Mouse (Mus musculus): ENCODE data around the gene Gm37240. TPM values are rescaled to one million over a fixed set of nuclear protein-coding genes. Genes with fewer than 3 reads are reported as not detected.
A peak's percentile ranks its signal among the peaks of the same experiment; 100 is the strongest.

Gene Gm37240
- polyA plus RNA-seq, 1 experiment from 2014 or later = 0.16 TPM

DNA sequence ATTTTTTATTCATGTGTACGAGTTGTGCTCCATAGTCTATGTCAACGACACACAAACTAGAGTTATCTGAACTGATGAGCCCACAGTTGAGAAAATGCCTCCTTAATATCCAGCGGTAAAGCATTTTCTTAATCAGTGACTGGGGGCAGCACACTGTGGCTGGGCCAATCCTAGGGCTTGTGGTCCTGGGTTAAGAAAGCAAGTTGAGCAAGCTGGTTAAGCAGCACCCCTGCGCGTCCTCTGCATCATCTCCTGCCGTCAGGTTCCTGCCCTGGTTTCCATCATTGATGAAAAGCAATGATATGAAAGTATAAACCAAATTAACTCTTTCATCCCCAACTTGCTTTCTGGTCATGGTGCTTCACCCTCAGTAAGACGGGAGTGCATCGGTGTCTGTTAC, 1394.7 kb downstream of the Gm37240 start:
- no peak overlapping the region for H3K27ac ChIP-seq
- H3K4me3 ChIP-seq (replicated peaks) = no peak overlapping the region
- no peaks in the 10 kb centered on the region for H3K36me3 ChIP-seq
- no peaks in the 10 kb centered on the region for H3K27me3 ChIP-seq
- no peak overlapping the region for H3K4me2 ChIP-seq (replicated peaks)
- no peaks in the 10 kb centered on the region for H3K9me3 ChIP-seq
- H3K9ac ChIP-seq (replicated peaks) = no peak overlapping the region
- 0 out of 2 replicates have a peak, but pooled peaks cover 8% of the 10 kb centered on the region for H3K4me1 ChIP-seq (replicated peaks)
- no peak for ATAC-seq
- WGBS = 95% methylated on average over 8 of the region's 8 CpGs

DNA sequence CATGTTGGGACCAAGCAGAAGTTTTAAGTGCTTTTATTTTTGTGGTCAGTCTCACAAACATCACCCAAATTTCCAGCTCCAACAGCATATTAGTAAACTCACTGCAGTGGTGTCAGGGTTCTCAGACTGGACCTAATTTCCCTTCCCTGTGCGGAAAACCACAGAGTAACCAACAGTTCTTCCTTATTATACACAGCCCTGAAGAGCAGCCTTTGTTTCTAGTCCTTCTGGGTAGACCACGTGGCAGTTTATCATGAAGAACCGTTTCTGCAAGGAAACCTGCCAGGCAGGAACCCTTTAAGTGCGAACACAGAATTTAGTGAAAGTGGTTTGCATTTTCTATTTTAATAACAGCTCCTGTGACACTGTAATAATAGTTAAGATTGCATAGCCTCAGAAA, 1395.2 kb downstream of the Gm37240 start:
- 93% methylated on average over 4 of the region's 4 CpGs for WGBS
- no peaks in the 10 kb centered on the region for H3K36me3 ChIP-seq
- H3K4me3 ChIP-seq (replicated peaks) = no peak overlapping the region
- H3K4me2 ChIP-seq (replicated peaks) = no peak overlapping the region
- 0 out of 2 replicates have a peak, but pooled peaks cover 8% of the 10 kb centered on the region for H3K4me1 ChIP-seq (replicated peaks)
- no peaks in the 10 kb centered on the region for H3K9me3 ChIP-seq
- no peaks in the 10 kb centered on the region for H3K27me3 ChIP-seq
- no peak overlapping the region for H3K27ac ChIP-seq
- ATAC-seq = no peak
- no peak overlapping the region for H3K9ac ChIP-seq (replicated peaks)

DNA sequence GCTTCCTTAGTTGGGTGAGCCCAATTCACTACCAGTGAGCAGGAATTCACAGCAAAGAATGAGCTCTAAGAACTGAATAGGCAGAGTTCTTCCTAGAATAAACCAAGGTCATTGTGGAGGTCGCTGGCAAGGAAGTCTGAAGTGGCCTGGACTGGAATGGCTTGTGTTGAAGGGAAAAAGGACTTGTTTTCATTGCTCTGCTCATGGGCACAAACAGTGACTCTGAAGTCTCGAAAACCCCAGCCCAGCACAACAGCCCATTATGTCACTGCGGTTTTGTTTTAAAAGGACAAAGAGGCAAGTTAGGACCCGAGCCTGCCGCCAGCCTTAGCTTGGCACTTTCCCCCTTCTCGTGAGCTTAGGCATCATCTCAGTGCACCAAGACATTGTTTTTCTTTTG, 1398.6 kb downstream of the Gm37240 start:
- Histone ChIP-seq H3K27me3 (no peaks in the 10 kb centered on the region), H3K4me2 (replicated peaks) (no peak overlapping the region), H3K9ac (replicated peaks) (no peak overlapping the region), H3K4me3 (replicated peaks) (no peak overlapping the region), H3K9me3 (no peaks in the 10 kb centered on the region), H3K4me1 (replicated peaks) (0 out of 2 replicates have a peak, but pooled peaks cover 8% of the 10 kb centered on the region), H3K36me3 (no peaks in the 10 kb centered on the region), H3K27ac (no peak overlapping the region)
- no peak for ATAC-seq
- 43% methylated on average over 6 of the region's 6 CpGs for WGBS

DNA sequence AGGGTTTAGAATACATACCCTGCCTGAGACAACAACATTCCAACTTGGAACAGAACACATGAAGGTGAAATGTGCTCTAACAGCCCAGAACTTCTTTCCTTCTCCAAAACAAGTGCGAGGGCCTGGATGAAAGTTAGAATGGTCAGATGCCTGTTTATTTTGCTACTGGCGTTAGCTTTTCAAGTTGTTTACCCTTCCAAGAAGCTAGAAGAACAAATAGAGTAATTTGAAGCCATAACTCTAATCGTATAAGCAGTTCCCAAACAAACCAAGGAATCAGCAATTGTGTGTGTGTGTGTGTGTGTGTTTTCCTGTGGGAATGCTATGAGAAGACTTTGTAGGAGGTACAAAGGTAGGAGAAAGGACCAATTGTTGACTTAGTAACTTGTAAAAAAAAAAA, 1402.4 kb downstream of the Gm37240 start:
- no peak overlapping the region for H3K27ac ChIP-seq
- no peak overlapping the region for H3K4me3 ChIP-seq (replicated peaks)
- no peak for ATAC-seq
- H3K4me2 ChIP-seq (replicated peaks) = no peak overlapping the region
- no peaks in the 10 kb centered on the region for H3K36me3 ChIP-seq
- WGBS = 79% methylated on average over 3 of the region's 3 CpGs
- peaks cover 11% of the 10 kb centered on the region for H3K4me1 ChIP-seq (replicated peaks)
- H3K27me3 ChIP-seq = peaks cover 27% of the 10 kb centered on the region
- no peak overlapping the region for H3K9ac ChIP-seq (replicated peaks)
- no peaks in the 10 kb centered on the region for H3K9me3 ChIP-seq

DNA sequence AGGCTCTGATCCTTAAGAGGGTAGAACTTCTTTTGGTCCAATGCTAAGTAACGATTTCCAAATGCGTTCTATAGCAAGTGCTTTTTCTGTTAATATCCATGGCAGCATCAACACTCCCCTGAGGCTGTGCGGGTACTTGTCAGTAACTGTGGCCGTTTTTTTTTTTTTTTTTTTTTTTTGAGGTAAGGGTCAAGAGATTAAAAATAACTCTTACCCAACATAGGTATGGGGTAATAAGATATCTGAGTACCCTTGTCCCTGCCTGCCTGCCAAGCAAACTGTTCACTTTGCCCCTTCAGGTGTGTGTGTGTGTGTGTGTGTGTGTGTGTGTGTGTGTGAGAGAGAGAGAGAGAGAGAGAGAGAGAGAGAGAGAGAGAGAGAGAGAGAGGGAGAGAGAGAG, 1403.0 kb downstream of the Gm37240 start:
- H3K4me1 ChIP-seq (replicated peaks) = peaks cover 17% of the 10 kb centered on the region
- peaks cover 27% of the 10 kb centered on the region for H3K27me3 ChIP-seq
- no peaks in the 10 kb centered on the region for H3K36me3 ChIP-seq
- H3K27ac ChIP-seq = no peak overlapping the region
- WGBS = 81% methylated on average over 4 of the region's 4 CpGs
- H3K4me2 ChIP-seq (replicated peaks) = no peak overlapping the region
- ATAC-seq = no peak
- H3K4me3 ChIP-seq (replicated peaks) = no peak overlapping the region
- no peak overlapping the region for H3K9ac ChIP-seq (replicated peaks)
- no peaks in the 10 kb centered on the region for H3K9me3 ChIP-seq

DNA sequence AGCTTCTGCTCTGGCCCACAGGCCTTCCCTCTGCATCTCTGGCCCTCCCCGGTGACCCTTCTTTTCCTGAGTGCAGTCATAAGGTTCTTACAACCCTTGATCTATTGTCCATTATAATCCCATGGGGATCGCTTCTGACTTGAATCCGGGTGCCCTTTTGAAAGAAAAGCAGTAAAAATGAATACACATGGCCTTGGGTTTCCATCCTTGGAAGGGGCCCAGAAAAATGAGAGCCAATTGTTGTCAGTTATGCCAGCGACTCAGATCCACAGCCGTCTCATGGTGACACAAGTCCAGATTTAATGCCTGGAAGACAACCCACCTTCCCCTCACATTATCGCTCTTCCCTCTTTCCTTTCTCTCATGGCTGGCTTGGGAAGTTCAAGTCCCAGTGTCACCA, 1405.2 kb downstream of the Gm37240 start:
- H3K27me3 ChIP-seq = peaks cover 48% of the 10 kb centered on the region

DNA sequence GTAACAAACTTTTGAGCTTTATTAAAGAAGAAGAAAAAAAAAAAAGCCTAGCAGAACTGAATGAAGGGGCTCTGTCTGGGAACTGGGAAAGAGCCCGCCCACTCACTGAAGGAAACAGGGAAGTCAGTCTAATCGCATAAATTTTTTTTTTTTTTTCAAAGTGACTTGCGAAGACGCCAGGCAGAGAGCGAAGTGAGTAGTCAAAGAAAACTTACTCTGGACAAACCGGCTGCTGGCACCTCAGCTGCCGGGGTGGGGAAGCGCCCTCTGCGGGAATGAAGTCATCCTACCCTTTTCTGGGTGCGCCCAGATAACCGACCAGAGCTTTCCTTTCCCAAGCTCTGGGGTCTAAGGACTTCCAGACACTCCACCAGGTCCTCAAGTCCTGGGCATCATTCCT, 1406.2 kb downstream of the Gm37240 start:
- Histone ChIP-seq H3K4me1 (replicated peaks) (peaks cover 29% of the 10 kb centered on the region), H3K4me2 (replicated peaks) (peak overlapping the region; percentile 99), H3K27ac (no peak overlapping the region), H3K27me3 (peaks cover 57% of the 10 kb centered on the region), H3K36me3 (no peaks in the 10 kb centered on the region), H3K9me3 (no peaks in the 10 kb centered on the region), H3K4me3 (replicated peaks) (peak overlapping the region; percentile 72), H3K9ac (replicated peaks) (no peak overlapping the region)
- ATAC-seq = no peak
- 2% methylated on average over 11 of the region's 11 CpGs for WGBS

More for the DNA sequence above, 1405.2 kb downstream of the Gm37240 start:
- Histone ChIP-seq H3K9ac (replicated peaks) (no peak overlapping the region), H3K36me3 (no peaks in the 10 kb centered on the region), H3K4me3 (replicated peaks) (no peak overlapping the region), H3K4me2 (replicated peaks) (no peak overlapping the region), H3K27ac (no peak overlapping the region), H3K9me3 (no peaks in the 10 kb centered on the region), H3K4me1 (replicated peaks) (peaks cover 29% of the 10 kb centered on the region)
- 48% methylated on average over 6 of the region's 6 CpGs for WGBS
- no peak for ATAC-seq

DNA sequence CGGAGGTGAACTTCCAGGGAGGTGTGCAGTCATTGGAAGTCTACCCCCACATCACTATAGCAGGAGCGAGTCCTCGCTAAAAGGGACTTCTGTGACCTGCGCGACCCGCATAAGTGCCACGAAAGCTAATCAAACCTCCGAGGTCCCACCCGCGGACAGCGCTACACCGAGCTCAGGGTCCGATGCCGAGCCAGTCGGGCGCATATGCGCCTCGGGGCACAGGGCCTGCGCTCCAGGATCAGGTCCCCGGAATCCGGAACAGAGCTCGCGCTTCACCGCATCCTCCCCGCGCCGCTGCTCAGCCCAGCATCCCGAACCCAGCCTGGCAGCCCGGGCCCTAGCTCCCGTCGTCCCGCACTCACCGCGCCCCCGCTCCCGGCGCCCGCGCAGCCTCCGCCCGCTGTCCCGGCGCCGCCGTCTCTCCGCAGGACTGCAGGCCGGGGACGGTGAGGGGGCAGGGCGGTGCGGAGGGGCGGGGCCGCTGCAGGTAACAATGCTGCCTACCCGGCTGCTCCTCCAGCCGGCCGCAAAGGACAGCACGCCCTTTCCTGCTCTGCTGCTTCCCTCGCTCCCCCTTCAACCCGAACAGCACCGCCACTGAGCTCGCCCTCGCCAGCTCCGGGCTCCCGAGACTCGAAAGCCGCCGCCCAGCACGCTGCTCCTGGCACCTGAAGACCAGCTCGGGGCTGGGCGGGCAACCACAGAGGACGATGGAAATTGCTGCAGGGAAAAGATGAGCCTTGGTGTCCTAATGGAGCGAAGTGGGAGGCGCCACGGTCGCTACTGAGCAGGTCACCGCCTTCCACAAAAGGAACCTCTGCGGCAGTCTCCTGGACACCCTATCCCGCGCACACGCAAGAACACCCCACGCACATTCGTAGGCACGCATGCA, 1407.1 kb downstream of the Gm37240 start, which contains the start of gene Fhdc1:
Fhdc1 (minus strand) TSS at position 424 of the 892 bp plus-strand sequence.
- ATAC-seq = peak; percentile 86

DNA sequence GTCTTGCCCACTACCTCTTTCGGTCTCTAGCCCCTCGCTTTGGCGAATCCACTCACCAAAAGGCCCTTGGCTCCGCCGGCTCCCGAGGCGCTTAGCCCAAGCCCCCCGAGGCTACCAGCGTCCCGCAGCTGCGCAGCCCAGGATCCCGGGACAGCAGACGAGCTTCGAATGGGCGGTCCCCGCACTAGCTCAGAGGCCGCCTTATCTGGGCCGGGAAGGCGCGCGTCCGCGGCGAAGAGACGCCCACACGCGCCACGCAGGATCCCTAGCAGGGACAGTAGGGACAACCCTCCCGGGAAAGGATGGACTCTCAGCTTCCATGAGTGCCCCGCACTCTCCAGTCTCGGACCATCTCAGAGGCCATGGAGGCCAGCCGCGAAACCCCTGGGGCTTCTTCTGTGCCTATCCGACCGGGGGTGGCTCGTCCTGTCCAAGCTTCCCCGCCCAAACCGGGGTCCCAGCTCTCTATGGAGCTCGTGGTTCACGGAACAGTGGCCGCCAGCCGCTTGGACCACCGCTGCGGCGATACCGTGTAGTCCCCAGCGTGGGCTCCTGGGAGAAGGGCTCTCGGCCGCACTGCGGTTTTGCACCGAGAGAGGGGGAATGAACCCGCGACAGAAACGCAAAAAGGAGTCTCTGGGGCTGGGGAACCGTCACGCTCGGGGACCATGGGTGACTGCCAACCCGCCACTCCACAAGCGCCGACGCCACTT, 1407.9 kb downstream of the Gm37240 start:
- ATAC-seq = peak; percentile 53
- Histone ChIP-seq H3K4me2 (replicated peaks) (peak overlapping the region; percentile 99), H3K27me3 (peaks cover 66% of the 10 kb centered on the region), H3K27ac (no peak overlapping the region), H3K9me3 (no peaks in the 10 kb centered on the region), H3K4me3 (replicated peaks) (peak overlapping the region; percentile 72), H3K4me1 (replicated peaks) (peaks cover 29% of the 10 kb centered on the region), H3K9ac (replicated peaks) (peak overlapping the region; percentile 79), H3K36me3 (no peaks in the 10 kb centered on the region)
- under 1% methylated on average over 61 of the region's 61 CpGs for WGBS

More for the DNA sequence above, 1407.1 kb downstream of the Gm37240 start, which contains the start of gene Fhdc1:
- Histone ChIP-seq H3K9me3 (no peaks in the 10 kb centered on the region), H3K27ac (peak within 1 kb of the TSS; percentile 44; the same call in 1 of the 2 replicates), H3K4me3 (replicated peaks) (peak within 1 kb of the TSS; percentile 72), H3K36me3 (no peaks in the 10 kb centered on the region), H3K4me1 (replicated peaks) (peaks cover 29% of the 10 kb centered on the region), H3K4me2 (replicated peaks) (peak within 1 kb of the TSS; percentile 99), H3K27me3 (peaks cover 62% of the 10 kb centered on the region), H3K9ac (replicated peaks) (peak within 1 kb of the TSS; percentile 79)
- under 1% methylated on average over 82 of the region's 82 CpGs for WGBS

DNA sequence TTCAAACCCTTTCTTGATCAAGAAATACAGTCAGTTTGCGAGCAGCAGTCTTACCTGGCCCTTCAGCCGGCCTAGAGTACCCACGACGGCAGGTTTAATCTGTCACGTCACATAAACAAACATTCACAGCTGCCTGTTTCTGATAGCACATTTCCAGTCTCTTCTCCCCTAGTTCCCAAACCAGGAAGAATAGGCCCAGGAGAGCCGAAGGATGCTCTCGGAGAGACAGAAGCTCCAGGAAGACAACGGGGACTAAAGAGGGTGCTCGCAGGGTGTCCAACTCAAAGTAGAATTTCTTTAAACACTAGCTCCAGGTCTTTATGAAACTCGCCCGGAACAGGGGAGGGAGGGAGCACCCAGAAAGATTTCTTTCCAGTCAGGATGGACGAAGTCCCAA, 1408.4 kb downstream of the Gm37240 start:
- H3K4me1 ChIP-seq (replicated peaks) = peaks cover 29% of the 10 kb centered on the region
- H3K36me3 ChIP-seq = no peaks in the 10 kb centered on the region
- H3K9me3 ChIP-seq = no peaks in the 10 kb centered on the region
- H3K4me3 ChIP-seq (replicated peaks) = peak overlapping the region; percentile 72
- peak overlapping the region; percentile 99 for H3K4me2 ChIP-seq (replicated peaks)
- H3K9ac ChIP-seq (replicated peaks) = peak overlapping the region; percentile 79; the same call in 1 of the 2 replicates
- WGBS = 2% methylated on average over 12 of the region's 12 CpGs
- ATAC-seq = no peak
- H3K27ac ChIP-seq = no peak overlapping the region
- peaks cover 66% of the 10 kb centered on the region for H3K27me3 ChIP-seq

DNA sequence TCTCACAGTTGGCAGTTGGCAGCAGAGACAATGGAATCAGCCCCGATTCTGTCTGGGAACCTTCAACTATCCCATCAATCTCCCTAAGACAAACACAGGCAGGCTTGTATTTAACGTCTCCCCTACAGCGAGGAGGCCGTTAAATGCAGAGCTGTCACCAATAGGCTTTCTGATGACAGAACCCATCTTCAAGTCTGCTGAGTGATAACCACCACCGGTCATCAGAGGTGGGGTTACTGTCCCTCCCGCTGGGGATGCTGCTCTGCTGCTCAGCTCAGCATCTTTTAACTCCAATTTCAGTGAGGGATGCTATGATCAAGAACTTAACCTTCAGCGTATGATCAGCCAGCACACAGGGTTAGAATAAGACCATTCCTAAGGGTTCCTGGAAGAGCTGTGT, 1409.1 kb downstream of the Gm37240 start:
- WGBS = 6% methylated on average over 7 of the region's 7 CpGs
- H3K9ac ChIP-seq (replicated peaks) = no peak overlapping the region
- no peak for ATAC-seq
- H3K4me2 ChIP-seq (replicated peaks) = peak overlapping the region; percentile 99
- H3K4me1 ChIP-seq (replicated peaks) = peaks cover 32% of the 10 kb centered on the region
- H3K4me3 ChIP-seq (replicated peaks) = peak overlapping the region; percentile 72; the same call in 1 of the 2 replicates
- H3K27ac ChIP-seq = no peak overlapping the region
- no peaks in the 10 kb centered on the region for H3K36me3 ChIP-seq
- H3K9me3 ChIP-seq = no peaks in the 10 kb centered on the region
- peaks cover 66% of the 10 kb centered on the region for H3K27me3 ChIP-seq

DNA sequence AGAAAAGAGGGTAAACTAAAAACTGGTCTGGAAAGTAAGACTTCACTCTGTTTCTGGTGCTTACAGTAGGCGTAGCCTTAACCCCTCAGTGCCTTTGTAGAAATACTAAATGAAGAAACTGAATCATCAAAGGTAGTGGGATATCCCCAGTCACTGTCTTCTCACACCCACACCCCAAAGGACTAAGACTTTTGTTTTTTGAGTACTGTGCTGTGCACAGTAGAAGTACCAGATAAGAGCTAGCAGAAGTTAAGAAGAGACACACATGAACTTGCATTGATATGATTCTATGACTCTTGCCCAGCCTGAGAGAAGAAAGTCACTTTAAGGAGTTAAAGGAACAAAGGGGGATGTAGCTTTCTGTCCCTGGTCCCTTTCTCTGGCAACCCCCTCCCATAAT, 1409.8 kb downstream of the Gm37240 start:
- H3K4me2 ChIP-seq (replicated peaks) = no peak overlapping the region
- 97% methylated on average over 1 of the region's 1 CpGs for WGBS
- H3K36me3 ChIP-seq = no peaks in the 10 kb centered on the region
- no peak overlapping the region for H3K4me3 ChIP-seq (replicated peaks)
- H3K27me3 ChIP-seq = peaks cover 59% of the 10 kb centered on the region
- no peak overlapping the region for H3K9ac ChIP-seq (replicated peaks)
- H3K4me1 ChIP-seq (replicated peaks) = peaks cover 36% of the 10 kb centered on the region
- ATAC-seq = no peak
- no peak overlapping the region for H3K27ac ChIP-seq
- no peaks in the 10 kb centered on the region for H3K9me3 ChIP-seq

Data from midbrain, embryonic 13.5 days (tissue).